Mouse (Mus musculus) liver, postnatal 0 days (tissue): Measurements from ENCODE around the gene Slc6a11. TPM values are rescaled to one million over a fixed set of nuclear protein-coding genes. Genes with fewer than 3 reads are reported as not detected.

Source experiments
- ATAC-seq: fragments of 200-750 bp; cut with Nextera tagmentation; 2 replicates; pipeline ENCODE4 v1.8.0; 2017; ENCODE audit warnings: mild to moderate bottlenecking, moderate library complexity
- DNase-seq: peaks from one replicate; pipeline ENCODE4 v3.0.0-alpha.2; 2016
- H3K27ac ChIP-seq: fragments of 300-500 bp; sonication (generic); 2 replicates; pipeline ENCODE4 v1.5.1; 2014; ENCODE audit warnings: antibody characterized with exemption, moderate library complexity, mild to moderate bottlenecking, low read depth
- H3K27me3 ChIP-seq: fragments of 300-500 bp; sonication (generic); 2 replicates; pipeline ENCODE4 v1.6.1; 2014; ENCODE audit warnings: low read length, control low read depth, mixed read lengths; ENCODE audit not compliant: insufficient read depth
- H3K36me3 ChIP-seq: fragments of 300-500 bp; sonication (generic); replicated peaks from 2 replicates; pipeline ENCODE4 v1.6.1; 2014; ENCODE audit warnings: mild to moderate bottlenecking, control low read depth, low read length, moderate library complexity, mixed read lengths; ENCODE audit not compliant: insufficient read depth
- H3K4me1 ChIP-seq: fragments of 300-500 bp; sonication (generic); 2 replicates; pipeline ENCODE4 v1.6.1; 2014; ENCODE audit warnings: antibody characterized with exemption, mild to moderate bottlenecking, control low read depth; ENCODE audit not compliant: insufficient read depth
- H3K4me2 ChIP-seq: fragments of 300-500 bp; sonication (generic); 2 replicates; pipeline ENCODE4 v1.6.1; 2014; ENCODE audit warnings: low read depth, mild to moderate bottlenecking, low read length, moderate library complexity, mixed read lengths
- H3K4me3 ChIP-seq: fragments of 300-500 bp; sonication (generic); 2 replicates; pipeline ENCODE4 v1.5.1; 2014; ENCODE audit warnings: low read depth, low read length
- H3K9ac ChIP-seq: fragments of 300-500 bp; sonication (generic); replicated peaks from 2 replicates; pipeline ENCODE4 v1.6.1; 2014; ENCODE audit warnings: mild to moderate bottlenecking, moderate library complexity
- H3K9me3 ChIP-seq: fragments of 300-500 bp; sonication (generic); 2 replicates; pipeline ENCODE4 v1.6.1; 2016; ENCODE audit warnings: mild to moderate bottlenecking, control low read depth, low read length, mixed read lengths
- CTCF ChIP-seq: sonication (generic); IDR thresholded peaks from 2 replicates; pipeline ENCODE4 v1.5.1; 2016; ENCODE audit warnings: antibody characterized with exemption, low read depth
- EP300 ChIP-seq: IDR thresholded peaks from 2 replicates; pipeline ENCODE4 v1.6.1; 2016; ENCODE audit warnings: antibody characterized with exemption, low read depth, mild to moderate bottlenecking
- WGBS: fragments of 180-500 bp; shearing (Covaris S2); extraction: QIAGEN DNeasy Blood & Tissue Kit; methylation state at CpG from one replicate; pipeline ENCODE4 v1.1.7; 2014; ENCODE audit not compliant: insufficient replicate concordance; 5-methylcytosine and 5-hydroxymethylcytosine counted together
- polyA plus RNA-seq: library from polyadenylated mRNA; unstranded; fragments of >200 nt; fragmentation: Nextera tagmentation; extraction: Ambion mirVana; gene quantifications from 2 replicates; pipeline ENCODE4 v1.2.1, GENCODE M21; 2015

Slc6a11 gene
- polyA plus RNA-seq, 1 experiment from 2014 or later = 0.05 TPM

DNA sequence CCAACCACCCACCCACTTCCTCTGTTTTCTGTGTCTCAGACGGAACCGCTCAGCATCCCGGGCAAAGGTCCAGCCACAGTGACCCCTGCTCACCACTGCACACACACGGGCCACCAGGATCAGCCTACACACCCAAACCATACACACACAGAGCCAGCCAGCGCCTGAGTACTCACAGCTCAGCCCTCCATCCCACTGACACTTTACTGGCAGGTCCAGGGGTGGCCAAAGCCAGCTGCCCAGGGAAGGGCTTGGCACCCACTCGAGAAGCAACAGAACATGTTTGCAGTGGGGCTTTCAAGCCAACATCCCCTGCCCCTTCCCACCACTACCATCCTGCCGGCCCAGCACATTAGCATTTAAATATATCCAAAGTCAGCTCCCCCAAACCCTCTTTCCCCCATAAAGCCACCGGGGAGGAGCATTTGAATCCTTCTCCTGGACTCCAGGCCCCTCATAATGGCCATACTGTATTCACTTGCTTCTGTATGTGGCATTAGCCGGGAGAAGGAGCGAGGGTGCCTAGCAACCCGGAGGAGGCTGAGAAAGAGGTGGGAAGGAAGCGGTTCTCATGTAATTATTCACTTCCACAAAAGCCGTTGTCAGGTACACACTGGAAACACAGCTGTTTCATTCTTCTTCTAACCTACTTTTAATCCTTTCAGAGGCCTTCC is 85.8 kb downstream of the Slc6a11 start:
- Histone ChIP-seq H3K27ac (no peak overlapping the region), H3K27me3 (no peaks in the 10 kb centered on the region), H3K36me3 (no peaks in the 10 kb centered on the region), H3K4me1 (no peaks in the 10 kb centered on the region), H3K4me3 (no peak overlapping the region), H3K9ac (no peak overlapping the region), H3K9me3 (no peaks in the 10 kb centered on the region), H3K4me2 (no peak overlapping the region)
- DNase-seq (no peak), ATAC-seq (no peak)
- no peak for TF ChIP-seq EP300
- 52% methylated on average over 13 of the region's 13 CpGs for WGBS

GRCm38 (mm10) chr6:114224399-114224798 is 93.4 kb downstream of the Slc6a11 start:
- no peaks in the 10 kb centered on the region for H3K36me3 ChIP-seq
- TF ChIP-seq EP300 (no peak), CTCF (peak; percentile 58)
- ATAC-seq = no peak
- H3K9ac ChIP-seq = no peak overlapping the region
- no peak overlapping the region for H3K4me3 ChIP-seq
- WGBS = 13% methylated on average over 4 of the region's 4 CpGs
- peak; percentile 31 for DNase-seq
- H3K4me1 ChIP-seq = peaks cover 5% of the 10 kb centered on the region; the same call in 1 of the 2 replicates
- H3K9me3 ChIP-seq = no peaks in the 10 kb centered on the region
- no peak overlapping the region for H3K27ac ChIP-seq
- no peaks in the 10 kb centered on the region for H3K27me3 ChIP-seq
- no peak overlapping the region for H3K4me2 ChIP-seq

DNA sequence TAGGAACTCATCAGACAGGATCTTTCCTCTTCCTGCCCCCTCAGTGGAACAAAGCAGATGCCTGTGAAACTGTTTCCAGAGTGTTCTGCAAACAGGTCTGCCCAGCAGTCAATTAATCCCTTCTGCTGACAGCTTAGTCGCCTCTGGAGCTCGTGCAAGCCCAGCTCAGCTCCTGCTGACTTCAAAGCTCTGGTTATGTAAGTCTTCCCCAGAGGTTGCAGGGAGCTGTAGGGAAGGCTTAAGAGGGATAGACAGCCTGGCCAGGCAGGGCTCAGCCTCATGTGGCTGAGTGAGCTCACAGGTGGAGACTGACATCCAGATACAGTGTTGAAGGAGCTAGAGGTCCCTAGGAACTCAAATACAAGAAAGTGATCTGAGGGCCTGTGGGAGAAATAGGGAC is 96.3 kb downstream of the Slc6a11 start:
- WGBS = 1% methylated on average over 2 of the region's 2 CpGs
- DNase-seq (no peak), ATAC-seq (no peak)
- no peak overlapping the region for H3K4me3 ChIP-seq
- no peaks in the 10 kb centered on the region for H3K27me3 ChIP-seq
- no peak overlapping the region for H3K27ac ChIP-seq
- H3K36me3 ChIP-seq = no peaks in the 10 kb centered on the region
- no peak overlapping the region for H3K9ac ChIP-seq
- no peak overlapping the region for H3K4me2 ChIP-seq
- no peaks in the 10 kb centered on the region for H3K9me3 ChIP-seq
- H3K4me1 ChIP-seq = peaks cover 5% of the 10 kb centered on the region; the same call in 1 of the 2 replicates
- TF ChIP-seq CTCF (no peak), EP300 (no peak)

DNA sequence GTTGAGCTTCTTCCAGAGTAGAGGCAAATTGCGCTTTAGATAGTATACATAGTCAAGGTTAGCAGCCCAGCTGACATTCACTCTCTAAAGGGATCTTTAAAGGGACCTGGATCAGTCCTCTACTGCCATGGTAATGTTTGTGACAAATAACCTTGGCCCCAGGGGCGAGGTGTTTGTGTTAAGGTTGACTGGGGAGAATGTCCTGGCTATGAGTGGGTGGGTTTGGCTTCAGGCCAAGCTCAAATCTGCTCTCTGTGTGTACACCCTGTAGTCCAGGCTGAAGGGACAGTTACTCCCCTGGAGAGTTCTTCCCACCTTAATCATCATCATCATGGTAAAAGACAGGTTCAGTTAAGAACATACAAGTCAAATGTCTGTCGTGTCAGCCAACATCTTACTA is 97.2 kb downstream of the Slc6a11 start:
- Histone ChIP-seq H3K27me3 (no peaks in the 10 kb centered on the region), H3K27ac (no peak overlapping the region), H3K4me3 (no peak overlapping the region), H3K9ac (no peak overlapping the region), H3K4me2 (no peak overlapping the region), H3K4me1 (peaks cover 5% of the 10 kb centered on the region; the same call in 1 of the 2 replicates), H3K9me3 (no peaks in the 10 kb centered on the region), H3K36me3 (no peaks in the 10 kb centered on the region)
- ATAC-seq (peak; percentile 72), DNase-seq (peak; percentile 45)
- 54% methylated on average over 3 of the region's 3 CpGs for WGBS
- no peak for TF ChIP-seq EP300
- TF ChIP-seq CTCF = no peak

GRCm38 (mm10) chr6:114238892-114239644 is 108.0 kb downstream of the Slc6a11 start:
- Histone ChIP-seq H3K27me3 (no peaks in the 10 kb centered on the region), H3K9me3 (no peaks in the 10 kb centered on the region), H3K4me2 (no peak overlapping the region), H3K4me3 (no peak overlapping the region), H3K27ac (no peak overlapping the region), H3K36me3 (no peaks in the 10 kb centered on the region), H3K4me1 (no peaks in the 10 kb centered on the region), H3K9ac (no peak overlapping the region)
- DNase-seq = no peak
- 38% methylated on average over 6 of the region's 6 CpGs for WGBS
- ATAC-seq = no peak
- no peak for TF ChIP-seq EP300
- TF ChIP-seq CTCF = no peak

DNA sequence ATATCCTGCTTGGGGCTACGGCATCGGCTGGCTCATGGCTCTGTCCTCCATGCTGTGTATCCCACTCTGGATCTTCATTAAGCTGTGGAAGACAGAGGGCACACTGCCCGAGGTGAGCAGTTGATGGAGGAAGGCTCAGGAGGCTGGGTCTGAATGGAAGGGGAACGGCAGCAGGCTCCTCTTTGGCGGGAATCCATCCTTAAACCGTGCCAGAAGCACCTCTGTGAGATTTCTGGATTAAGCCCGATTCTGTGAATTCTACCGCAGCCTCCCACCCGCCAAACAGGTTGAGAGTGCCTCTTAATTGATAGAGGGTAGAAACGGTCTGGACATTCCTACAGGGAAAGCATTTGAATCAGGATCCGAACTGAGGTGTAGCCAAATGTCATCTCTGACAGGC is 114.6 kb downstream of the Slc6a11 start:
- H3K9ac ChIP-seq = no peak overlapping the region
- H3K36me3 ChIP-seq = no peaks in the 10 kb centered on the region
- peaks cover under 1% of the 10 kb centered on the region; the same call in 1 of the 2 replicates for H3K27me3 ChIP-seq
- H3K4me3 ChIP-seq = no peak overlapping the region
- DNase-seq (no peak), ATAC-seq (no peak)
- no peak overlapping the region for H3K4me2 ChIP-seq
- H3K4me1 ChIP-seq = no peaks in the 10 kb centered on the region
- TF ChIP-seq CTCF (no peak), EP300 (no peak)
- no peaks in the 10 kb centered on the region for H3K9me3 ChIP-seq
- H3K27ac ChIP-seq = no peak overlapping the region
- WGBS = 69% methylated on average over 11 of the region's 11 CpGs
